Mouse (Mus musculus) spleen, adult 12 weeks (tissue): ENCODE measurements around the gene Ak5.

ENCODE experiments used
- DNase-seq: peaks from one replicate; pipeline ENCODE4 v3.0.0; 2022; ENCODE audit warnings: low spot score

The Ak5 gene

DNA sequence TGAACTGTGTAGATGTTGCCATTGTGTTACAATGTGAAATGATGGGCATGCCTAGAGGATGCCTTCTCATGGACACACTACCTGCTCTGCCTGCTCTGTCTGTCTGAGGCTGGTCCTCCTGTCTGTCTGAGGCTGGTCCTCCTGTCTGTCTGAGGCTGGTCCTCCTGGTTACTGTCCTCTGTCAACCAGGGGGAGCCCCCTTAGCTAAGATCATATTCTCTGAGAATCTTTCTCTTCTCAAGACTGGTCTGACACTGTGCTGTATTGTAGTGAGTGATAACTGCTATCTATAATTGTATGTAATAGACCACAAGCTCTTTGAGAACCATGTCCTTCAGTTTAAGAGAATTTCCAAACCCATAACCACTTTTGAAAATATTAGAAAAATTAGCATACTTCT is 232.6 kb downstream of the Ak5 start:
- no peak for DNase-seq

DNA sequence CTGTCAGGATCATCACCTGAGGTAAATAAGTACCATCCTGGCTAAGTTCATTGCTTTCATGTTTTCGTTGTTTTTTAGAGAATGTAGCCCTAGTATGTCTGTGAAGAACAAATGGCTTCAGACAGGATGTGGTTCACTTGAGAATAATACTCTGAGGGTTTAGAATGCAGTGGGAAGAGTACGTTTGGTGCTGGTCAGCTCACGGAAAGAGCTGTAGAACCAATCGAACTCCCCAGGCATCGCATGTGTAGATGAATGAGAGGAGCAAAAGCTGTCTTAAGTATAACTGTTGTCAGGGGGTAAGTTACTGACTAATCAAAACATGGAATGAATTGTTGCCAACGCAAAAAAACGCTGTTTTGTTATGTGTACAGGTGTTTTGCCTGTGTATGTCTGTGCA is 235.5 kb downstream of the Ak5 start:
- no peak for DNase-seq

DNA sequence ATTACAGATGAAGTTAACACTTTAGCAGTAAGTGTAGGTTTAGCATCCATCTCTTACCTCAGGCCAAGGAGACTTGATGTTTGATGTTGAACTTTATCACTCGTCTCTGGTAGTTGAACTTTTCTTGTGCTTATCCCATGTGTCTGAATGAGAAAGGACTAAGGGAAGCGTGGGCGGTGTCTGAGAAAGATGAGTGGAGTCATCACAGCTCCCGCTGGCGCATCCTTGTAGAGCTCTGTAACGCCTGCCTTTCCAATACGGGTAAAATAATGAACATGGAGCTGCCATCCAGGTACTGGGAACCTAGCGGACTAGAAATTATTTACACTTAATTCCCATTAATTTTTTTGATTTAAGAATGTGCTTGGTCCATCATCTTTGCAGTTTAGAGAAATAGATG is 239.2 kb downstream of the Ak5 start:
- DNase-seq: no peak
